Mouse (Mus musculus): ENCODE measurements around the gene Gm30083.

- no peak for TF ChIP-seq CTCF (IDR thresholded peaks at IDR 0.05; ENCODE audit: insufficient read depth, low read depth, low read length)
- no peak for TF ChIP-seq POLR2A (IDR thresholded peaks at IDR 0.05; ENCODE audit: insufficient read depth, low read depth, low read length)
These were observed 56.1 kb downstream of the Gm30083 start for GRCm38 (mm10) chr14:33958841-33959240.
